Mouse (Mus musculus): ENCODE results near the gene 1700001P01Rik.

The 1700001P01Rik gene

DNA sequence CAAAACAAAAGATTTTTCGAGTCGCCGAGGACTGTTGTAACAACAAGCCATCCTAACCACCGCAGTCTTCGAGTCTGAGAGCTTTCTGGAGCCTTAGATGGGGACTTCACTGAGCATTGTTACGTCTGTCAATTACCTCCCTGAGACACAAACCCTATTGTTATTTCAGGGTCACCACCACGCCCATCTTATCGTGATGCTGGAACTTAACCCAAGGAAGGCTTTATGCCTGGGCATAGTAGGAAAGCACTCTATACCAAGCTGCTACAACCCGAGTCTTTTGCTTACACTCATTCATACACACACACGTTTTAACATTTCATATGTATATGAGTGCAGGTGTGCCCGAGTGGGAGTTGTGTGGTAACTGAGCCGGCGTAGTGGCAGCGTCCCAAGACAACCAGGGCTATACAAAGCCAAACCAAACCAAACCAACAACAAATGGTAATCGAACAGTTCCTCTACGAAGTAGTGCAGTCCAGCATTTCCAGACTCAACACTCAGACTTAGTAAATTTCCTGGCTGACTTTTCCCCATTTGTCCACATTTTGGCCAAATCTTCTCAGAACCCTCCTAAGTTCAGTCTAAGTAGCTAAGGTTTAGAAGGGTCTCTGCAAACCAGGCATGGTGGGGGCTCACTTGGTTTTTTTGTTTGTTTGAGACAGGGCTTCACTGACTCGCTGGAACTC, at the start of gene 1700001P01Rik:
1700001P01Rik (minus strand) TSS at position 111 of the 689 bp plus-strand sequence.
- DNase-seq (ENCODE audit: low read depth, low spot score), result no peak

DNA sequence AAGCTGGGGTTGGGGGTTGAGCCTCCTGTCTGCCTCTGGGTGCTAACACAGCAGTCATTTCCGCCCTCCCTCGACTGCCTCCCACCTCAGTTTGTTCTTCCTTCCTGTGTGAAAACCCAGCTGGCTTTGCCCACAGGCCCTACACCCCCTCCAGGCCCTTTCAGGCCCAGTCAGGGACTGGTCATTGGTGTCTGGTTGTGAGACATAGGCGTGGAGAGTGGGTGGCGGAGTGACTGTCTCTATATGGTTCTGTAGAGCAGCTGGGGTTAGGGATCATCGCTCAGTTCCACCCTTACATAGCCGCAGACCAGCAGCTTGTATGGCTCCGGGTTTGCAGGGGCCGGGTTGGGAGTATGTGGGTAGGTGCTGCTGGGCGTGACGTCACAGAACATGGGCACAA, 49.6 kb upstream of the 1700001P01Rik start:
- no peak for DNase-seq (ENCODE audit: low read depth, low spot score)

DNA sequence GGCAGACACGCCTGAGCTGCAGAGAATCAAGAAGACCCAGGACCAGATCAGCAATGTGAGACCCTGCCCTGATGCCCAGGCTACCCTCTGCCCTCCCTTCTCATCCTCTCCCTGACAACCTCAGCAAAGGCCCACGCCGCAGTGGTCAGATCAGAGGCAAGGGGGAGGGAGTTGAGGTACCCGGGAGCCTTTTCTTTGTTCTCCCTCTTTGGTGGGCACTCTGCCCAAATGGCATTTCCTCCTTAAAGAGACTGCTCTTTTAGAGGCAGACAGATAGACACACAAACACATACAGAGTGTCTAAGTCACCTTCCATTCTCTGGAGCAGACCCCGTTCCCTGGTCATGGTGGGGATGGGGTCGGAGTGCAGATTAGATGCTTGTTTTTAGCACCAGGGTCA, 49.2 kb upstream of the 1700001P01Rik start:
- DNase-seq (ENCODE audit: low read depth, low spot score), result no peak

DNA sequence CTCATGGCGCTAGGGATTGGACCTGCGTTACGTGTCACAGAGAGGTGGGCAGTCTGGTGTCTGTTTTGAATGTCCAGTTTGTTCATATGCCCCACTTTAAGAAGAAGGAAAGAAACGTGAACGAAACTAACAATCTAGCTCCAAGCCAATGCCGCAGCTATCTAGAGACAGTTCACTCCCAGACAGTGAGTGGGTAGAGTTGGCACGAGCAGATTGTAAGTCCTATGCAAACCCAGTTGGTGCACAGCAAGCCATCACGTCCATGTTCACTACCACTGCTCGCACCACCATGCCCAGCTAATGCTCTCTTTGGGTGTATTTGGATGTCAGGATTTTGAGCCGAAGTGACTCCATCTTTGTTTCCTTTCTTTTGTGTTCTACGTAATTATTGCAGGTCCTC, 48.5 kb upstream of the 1700001P01Rik start:
- DNase-seq (ENCODE audit: low read depth, low spot score), result no peak

DNA sequence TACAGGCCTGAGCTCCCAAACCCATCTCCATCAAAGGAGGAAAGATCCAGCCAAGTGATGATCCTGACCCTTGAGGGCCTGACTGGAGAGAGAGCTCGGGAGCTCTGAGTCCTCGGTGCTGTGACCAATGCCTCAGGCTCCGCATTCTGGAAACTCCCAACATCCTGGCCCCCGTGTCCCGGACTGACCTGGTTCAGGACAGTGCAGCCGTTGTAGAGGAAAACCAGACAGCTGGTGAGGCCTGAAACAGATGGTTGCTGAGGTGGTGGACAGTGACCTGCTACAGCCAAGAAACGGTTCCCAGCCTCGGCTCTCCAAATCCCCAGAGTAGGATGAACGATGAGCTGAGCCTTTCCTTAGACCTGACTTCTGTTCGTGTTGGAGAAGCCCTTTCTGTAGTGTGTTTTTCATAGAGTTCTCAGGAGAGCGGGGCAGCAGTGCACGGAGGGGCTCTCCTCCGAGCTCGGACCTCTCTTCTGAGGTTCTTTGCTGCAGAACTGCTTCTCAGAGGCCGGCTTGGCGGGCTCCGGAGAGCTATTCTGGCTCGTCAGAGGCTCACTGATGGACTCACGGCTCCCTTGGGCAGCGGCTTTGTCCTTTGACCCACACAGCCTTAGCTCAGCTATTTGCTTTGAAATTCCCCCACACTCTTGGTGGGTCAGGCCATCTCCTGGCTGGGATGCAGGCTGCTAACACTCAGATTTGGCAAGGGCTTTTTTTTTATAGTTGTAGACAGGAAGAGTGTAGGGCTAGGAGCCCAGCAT, 47.3 kb upstream of the 1700001P01Rik start:
- no peak for DNase-seq (ENCODE audit: low read depth, low spot score)

DNA sequence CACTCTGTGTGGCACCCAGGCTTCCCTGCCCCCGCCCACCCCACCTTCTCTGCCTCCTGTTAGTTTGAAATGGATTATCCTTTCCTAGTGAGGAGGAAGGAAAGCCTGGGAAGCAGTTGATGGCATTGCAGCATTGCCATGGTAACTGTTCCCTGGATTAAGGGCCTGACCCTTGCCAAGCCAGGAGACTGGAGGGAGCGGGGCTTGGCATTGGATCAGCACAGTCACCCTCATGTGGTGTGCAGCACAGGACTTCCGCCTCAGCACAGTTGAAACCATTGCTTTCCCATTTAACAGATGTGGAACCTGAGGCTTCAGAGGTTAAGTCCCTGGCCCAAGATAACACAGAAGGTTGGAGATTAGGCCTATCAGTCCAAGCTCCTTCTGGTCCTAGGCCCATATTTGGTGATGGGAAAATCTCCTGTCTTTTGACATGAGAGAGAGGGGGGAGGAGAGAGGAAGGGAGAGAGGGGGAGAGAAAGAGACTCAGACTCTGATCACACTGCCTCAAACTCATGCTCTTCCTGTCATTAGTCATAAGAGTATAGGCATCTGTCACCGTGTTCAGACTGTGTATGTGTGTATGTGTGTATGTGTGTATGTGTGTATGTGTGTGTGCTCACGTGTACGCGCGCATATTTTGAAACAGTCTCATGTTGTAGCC, 45.8 kb upstream of the 1700001P01Rik start:
- no peak for DNase-seq (ENCODE audit: low read depth, low spot score)

DNA sequence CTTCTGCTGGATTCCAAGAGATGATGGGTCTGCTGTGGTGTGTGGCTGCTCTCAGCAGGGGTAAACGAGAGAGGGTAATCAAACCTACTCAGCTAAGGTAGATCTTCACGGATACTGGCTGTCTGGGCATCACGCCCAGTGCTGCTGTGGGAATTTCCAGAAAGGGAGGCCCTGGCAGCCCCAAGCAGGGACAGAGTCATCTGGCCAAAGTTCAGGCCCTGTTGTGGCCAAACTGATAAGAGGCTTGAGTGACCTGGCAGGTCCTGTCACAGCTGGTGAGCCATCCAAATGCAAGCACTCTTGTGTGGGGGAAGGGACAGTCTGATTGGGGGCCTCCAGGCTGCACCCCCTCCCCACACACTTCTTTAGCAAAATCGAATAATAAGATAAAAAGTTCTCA, 45.1 kb upstream of the 1700001P01Rik start:
- DNase-seq (ENCODE audit: low read depth, low spot score), result no peak

DNA sequence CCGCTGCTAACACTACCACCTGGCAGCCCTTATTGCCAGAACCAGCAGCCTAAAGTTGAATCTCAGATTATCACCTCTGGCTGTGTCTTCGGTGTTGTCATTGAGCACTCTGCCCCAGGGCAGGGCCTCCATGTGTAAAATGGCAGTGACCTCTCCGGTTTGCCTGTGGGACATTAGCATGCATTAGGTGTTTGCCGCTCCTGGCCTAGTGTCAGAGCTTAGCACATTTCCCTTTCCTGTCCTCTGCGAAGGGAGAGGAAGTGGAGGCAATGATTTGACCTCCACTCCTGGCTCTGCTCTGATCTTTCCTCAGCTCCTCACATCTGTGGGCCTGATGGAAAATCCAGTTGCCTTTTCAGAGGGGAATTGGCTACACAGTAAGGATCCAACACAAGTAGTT, 44.2 kb upstream of the 1700001P01Rik start:
- DNase-seq (ENCODE audit: low read depth, low spot score), result no peak

DNA sequence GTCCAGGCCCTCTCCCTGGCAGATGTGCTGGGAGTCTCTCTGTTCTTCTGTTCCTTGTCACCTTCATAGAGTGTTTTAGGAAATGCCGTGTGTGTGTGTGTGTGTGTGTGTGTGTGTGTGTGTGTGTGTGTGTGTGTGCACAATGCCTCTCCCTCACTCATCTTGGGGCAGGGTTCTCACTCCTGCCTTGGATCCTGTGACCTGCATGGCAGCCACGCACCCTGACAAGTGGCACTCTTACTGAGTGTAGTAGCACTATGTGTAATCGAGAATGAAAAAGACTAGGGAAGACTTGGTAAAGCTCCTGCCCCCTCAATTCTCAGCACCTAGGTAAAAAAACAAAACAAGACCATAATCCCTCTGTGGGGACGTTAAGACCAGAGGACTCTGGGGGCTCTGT, 43.4 kb upstream of the 1700001P01Rik start:
- no peak for DNase-seq (ENCODE audit: low read depth, low spot score)

DNA sequence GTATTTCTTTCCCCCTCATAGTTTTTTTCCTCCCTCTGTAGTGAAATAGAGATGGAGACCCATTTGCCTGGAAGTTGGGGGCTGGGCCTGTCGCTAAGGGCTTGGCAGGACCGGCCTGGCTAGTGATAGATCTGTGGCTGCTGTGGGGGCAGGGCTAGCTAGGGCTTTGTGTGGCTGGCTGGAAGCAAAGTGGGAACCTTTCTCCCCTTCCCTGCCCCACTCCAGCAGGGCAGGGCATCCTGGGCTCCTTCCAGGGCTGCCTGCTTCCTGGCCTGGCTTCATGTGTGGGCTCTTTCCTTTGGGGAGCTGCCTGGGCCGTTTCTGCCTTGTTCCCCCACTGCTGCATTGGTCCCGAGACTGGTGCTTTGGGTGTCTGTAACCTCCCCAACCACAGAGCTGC, 42.9 kb upstream of the 1700001P01Rik start:
- no peak for DNase-seq (ENCODE audit: low read depth, low spot score)

DNA sequence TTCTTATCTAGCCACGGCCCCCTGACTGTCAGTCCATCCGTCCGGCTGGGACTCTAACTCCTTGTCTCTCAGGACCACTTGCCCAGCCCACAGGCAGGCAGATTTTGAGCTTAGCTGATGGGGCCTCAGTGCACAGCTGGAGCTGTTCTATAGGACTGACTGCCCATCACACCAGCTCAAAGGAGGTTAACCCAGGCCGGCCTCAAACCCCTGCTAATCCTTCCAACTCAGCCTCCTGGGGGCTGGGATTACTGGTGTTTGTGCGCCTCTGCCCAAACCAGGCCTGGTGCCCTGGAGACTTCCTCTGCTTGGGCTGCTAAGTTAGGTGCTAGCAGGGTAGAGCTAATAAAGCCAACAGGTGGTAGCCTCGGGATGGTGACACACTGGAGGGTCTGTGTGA, 42.3 kb upstream of the 1700001P01Rik start:
- DNase-seq (ENCODE audit: low read depth, low spot score), result no peak

DNA sequence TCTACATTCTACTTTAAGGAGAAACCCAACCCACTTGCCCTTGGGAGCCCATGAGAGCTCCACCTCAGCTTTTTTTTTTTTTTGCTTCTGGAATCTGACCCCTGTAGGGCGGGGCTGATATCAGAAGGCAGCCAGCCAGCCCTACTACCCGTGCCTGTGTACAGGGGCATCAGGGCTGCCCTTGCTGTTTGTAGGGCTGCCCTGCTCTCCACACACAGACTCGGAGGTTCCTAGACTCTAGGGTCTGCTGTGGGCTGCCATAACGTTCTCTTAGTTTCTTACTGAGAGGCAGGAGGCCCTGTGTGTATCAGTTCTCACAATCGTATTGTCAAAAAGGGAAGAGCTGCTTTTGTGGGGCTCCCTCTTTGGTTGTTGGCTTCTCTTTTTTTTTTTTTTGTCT, 41.7 kb upstream of the 1700001P01Rik start:
- DNase-seq (ENCODE audit: low read depth, low spot score), result no peak

DNA sequence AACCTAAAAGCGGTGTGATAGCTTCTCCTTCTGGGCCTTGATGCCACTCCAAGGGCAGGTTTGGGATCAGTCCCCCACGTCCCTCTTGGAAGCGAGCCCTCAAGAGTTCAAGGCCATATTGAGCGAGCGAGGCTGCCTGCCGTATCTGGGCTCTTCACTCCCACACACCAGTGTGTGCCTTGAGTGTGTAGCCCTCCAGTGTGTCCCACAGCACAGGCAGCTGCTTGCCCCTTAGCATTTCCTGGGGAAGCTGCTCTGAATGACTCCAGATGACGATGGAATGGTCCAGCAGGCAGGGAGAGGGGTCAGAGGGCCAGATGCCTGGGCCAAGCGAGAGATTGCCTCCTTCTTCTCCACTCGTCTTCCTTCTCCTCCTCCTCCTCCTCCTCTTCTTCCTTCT, 41.2 kb upstream of the 1700001P01Rik start:
- no peak for DNase-seq (ENCODE audit: low read depth, low spot score)

DNA sequence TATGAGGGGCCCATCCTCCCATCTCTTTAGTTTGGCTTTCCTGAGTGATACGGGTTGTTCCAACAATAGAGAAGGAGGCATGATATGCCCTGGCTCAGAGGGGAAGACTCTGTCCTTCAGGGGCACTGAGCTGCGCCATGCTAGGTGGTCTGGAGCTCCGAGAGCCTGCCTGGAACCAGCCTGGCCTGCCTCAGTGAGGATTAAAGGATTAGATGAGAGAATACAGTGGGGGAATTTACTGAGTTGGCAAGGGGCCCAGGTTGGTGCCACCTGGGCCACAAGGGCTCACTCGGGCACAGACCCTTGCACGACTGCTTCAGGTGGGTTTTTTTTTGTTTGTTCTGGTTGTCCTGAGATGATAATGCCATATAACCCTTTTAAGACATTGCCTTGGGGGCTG, 40.5 kb upstream of the 1700001P01Rik start:
- DNase-seq (ENCODE audit: low read depth, low spot score), result no peak

DNA sequence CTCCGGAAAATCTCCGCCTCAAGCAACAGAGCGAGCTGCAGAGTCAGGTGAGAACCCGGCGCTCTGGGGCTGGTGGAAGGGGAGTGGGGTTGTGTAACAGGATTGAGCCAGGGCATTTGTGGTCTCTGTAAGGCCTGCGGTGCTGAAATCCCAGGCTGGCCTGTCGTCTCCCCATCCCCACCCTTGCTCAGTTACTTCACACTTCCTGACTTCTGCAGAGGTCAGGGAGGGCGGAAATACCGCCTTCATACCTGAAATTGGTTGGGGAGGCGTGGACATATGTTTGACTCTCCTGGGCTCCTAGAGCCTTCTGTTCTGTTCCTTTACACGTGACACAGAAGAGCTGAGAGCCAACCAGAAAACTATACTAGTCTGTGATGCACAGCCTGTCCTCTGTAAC, 40.0 kb upstream of the 1700001P01Rik start:
- no peak for DNase-seq (ENCODE audit: low read depth, low spot score)

DNA sequence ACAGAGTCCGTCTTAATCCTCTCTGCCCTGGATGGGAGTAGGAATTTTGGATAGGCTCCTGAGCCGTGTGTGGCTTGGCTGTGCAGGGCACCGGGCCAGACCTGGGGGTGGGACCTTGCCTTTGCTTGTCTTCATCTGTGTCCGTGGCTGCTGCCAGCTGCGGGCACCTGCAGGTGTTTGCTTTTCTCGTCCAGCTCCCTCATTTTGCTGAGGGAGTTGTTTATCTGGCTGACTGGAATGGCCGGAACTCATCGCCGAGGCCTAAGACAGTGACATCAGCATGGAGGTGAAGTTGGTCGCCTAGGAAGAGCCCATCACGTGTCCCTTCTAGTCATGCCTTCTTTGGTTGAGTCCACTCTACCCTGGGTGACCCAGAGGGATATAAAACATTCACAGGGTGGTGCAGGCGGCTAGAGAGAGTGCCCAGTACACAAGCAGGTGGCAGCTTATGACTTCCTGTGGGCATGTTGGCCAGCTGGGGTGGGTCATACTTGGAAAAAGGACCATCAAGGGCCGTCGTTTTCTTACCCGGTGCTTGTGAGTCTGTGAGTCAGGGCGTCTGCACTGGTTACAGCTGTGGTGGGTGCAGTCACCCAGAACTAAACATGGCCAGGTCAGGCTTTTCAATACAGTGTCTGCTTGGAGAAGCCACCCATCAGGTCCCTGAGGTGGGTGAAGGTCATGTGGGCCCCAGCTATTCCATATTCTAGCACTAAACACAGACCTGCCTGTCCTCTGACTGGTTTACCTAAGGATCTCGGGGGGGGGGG, 38.2 kb upstream of the 1700001P01Rik start:
- DNase-seq (ENCODE audit: low read depth, low spot score), result no peak

DNA sequence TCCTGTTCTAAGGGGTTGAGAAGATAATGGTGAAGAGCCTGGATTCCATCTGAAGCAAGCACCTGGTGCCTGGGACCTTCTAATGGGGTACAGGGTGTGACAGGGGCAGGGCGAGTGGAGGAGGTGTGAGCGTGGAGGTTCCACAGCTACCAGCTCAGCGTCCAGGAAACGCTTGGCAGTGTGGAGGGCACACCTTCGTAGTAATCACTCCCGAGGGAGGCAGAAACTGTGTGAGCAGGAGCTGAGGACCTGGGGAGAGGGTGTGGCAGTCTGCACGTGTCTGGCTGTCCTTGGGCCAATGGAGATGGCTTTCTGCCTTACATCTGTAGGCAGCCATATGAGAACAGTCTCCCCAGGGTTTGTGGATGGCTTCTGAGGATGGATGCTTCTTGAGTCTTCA, 37.4 kb upstream of the 1700001P01Rik start:
- no peak for DNase-seq (ENCODE audit: low read depth, low spot score)

DNA sequence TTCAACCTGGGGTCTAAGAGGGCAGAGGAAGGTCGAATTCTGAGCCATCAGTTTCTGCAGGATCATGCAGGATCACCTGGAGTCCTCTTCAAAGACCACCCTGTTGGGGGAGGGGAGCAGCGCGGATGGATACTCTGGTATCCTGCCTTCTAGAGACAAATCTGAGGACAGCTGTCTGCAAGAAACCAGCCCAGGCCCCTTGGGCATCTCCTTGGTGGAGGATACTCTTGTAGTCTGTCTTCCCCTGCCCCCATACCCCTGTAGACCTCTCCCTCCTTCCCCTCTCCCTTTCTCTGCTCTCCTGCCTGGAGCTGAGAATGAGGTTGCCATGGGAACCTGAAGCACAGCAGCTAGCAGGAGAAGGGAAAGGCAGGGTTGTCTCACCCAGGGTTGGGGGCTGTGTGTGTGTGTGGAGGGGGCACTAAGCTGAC, 36.8 kb upstream of the 1700001P01Rik start:
- DNase-seq (ENCODE audit: low read depth, low spot score), result no peak

DNA sequence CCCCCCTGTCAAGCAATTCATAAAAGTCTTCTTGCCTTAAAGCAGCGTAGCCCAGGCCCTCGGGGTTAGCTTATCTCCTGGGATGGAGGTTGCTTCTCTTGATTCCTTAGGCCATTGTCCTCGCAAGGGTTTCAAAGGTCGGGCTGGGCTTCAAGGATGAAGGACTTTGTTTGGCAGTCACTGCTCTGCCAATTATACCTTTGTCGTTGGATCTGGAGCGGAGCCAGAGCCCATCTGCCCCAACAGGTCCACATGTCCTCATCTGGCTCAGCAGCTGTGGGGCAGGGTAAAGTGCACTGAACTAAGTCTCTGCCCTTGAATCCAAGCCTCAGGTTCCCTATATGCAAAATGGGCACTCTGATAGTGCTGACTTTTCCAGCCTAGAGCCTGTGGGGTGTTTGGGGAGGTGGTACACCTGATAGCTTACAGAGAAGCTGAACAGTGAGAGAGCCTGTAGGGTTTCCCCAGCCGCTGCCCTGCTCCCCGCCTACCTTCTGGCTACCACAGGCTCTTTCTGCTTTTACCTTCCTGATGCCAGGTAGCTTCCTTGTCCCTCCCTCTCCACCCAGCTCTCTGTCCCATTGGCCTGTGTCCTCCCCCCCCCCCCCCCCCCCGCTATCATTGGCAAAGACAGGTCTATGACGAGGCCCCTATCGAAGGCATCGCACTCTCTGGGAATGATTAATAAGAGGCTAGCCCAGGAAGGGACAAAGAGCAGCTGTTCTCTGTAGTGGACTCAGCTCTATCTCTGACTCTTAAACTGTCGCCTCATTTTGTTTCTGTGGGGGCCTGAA, 36.0 kb upstream of the 1700001P01Rik start:
- no peak for DNase-seq (ENCODE audit: low read depth, low spot score)

DNA sequence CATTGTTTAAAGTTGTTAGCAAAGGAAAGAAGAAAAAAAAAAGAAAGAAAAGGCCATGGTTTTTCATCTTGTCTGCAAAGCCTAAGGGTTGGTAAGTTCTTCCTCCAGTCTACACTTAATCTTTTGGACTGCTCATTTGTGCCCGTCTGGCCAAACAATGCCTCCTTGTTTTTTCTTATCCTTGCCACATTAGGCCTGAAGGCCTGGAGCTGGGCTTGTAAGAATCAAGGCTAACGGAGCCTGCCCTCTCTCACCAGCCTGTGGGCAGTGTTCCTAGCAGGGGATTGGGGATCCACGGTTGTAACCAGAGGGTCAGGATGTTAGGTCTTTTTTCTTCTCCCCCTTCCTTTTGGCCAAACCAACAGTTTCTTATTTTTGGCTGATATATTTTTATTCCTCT, 35.3 kb upstream of the 1700001P01Rik start:
- no peak for DNase-seq (ENCODE audit: low read depth, low spot score)

DNA sequence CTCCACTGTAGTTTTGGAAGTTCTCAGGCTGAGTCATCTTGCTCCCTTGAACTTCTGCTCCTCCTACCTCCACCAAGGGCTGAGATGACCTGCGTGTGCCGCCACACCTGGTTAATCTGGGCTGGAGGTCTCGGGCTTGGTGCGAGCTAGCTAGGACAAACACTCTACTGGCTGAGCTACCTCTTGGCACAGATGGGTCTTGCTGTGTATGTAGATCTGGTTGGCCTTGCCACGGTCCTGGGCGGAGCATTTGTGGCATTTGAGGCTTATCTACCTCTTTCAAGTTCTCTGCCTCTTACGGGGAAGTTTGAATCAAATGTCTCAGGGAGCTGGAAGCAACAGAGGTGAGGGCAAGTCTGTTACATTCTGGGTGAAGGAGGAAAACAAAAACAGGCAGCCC, 34.6 kb upstream of the 1700001P01Rik start:
- no peak for DNase-seq (ENCODE audit: low read depth, low spot score)
